Mouse (Mus musculus) forebrain, embryonic 13.5 days (tissue): ENCODE measurements around the gene Uqcrq. TPM values are rescaled to one million over a fixed set of nuclear protein-coding genes. Genes with fewer than 3 reads are reported as not detected.

Experiments used
- ATAC-seq: fragments of 200-750 bp; cut with Nextera tagmentation; 2 replicates; pipeline ENCODE4 v1.8.0; 2017
- H3K27ac ChIP-seq: fragments of 300-500 bp; sonication (generic); 2 replicates; pipeline ENCODE4 v1.5.1; 2015; ENCODE audit warnings: inconsistent platforms, mild to moderate bottlenecking, moderate library complexity
- H3K27me3 ChIP-seq: fragments of 300-500 bp; sonication (generic); 2 replicates; pipeline ENCODE4 v1.6.1; 2015; ENCODE audit warnings: mild to moderate bottlenecking, inconsistent platforms
- H3K36me3 ChIP-seq: fragments of 300-500 bp; sonication (generic); 2 replicates; pipeline ENCODE4 v1.6.1; 2015; ENCODE audit warnings: mild to moderate bottlenecking, inconsistent platforms; ENCODE audit not compliant: poor library complexity, severe bottlenecking
- H3K4me1 ChIP-seq: fragments of 300-500 bp; sonication (generic); 2 replicates; pipeline ENCODE4 v1.6.1; 2015; ENCODE audit warnings: inconsistent platforms
- H3K4me2 ChIP-seq: fragments of 300-500 bp; sonication (generic); 2 replicates; pipeline ENCODE4 v1.6.1; 2015; ENCODE audit warnings: inconsistent platforms, mild to moderate bottlenecking, moderate library complexity
- H3K4me3 ChIP-seq: fragments of 300-500 bp; sonication (generic); 2 replicates; pipeline ENCODE4 v1.5.1; 2015; ENCODE audit warnings: mild to moderate bottlenecking, inconsistent platforms
- H3K9ac ChIP-seq: fragments of 300-500 bp; sonication (generic); 2 replicates; pipeline ENCODE4 v1.6.1; 2015; ENCODE audit warnings: mild to moderate bottlenecking, inconsistent platforms
- H3K9me3 ChIP-seq: fragments of 300-500 bp; sonication (generic); replicated peaks from 2 replicates; pipeline ENCODE4 v1.6.1; 2016; ENCODE audit warnings: inconsistent platforms
- WGBS: fragments of 180-500 bp; shearing (Covaris S2); methylation state at CpG from one replicate; pipeline ENCODE4 v1.1.7; 2015; 5-methylcytosine and 5-hydroxymethylcytosine counted together
- microRNA-seq: library from miRNA; unstranded; fragments of <30 nt; microRNA quantifications from one replicate; pipeline ENCODE4, GENCODE M21; 2016
- polyA plus RNA-seq: library from polyadenylated mRNA; unstranded; fragments of >200 nt; fragmentation: Nextera tagmentation; extraction: Ambion mirVana; gene quantifications from 2 replicates; pipeline ENCODE4 v1.2.1, GENCODE M21; 2015

Gene Uqcrq
- polyA plus RNA-seq, 1 experiment from 2014 or later, result 698 TPM

DNA sequence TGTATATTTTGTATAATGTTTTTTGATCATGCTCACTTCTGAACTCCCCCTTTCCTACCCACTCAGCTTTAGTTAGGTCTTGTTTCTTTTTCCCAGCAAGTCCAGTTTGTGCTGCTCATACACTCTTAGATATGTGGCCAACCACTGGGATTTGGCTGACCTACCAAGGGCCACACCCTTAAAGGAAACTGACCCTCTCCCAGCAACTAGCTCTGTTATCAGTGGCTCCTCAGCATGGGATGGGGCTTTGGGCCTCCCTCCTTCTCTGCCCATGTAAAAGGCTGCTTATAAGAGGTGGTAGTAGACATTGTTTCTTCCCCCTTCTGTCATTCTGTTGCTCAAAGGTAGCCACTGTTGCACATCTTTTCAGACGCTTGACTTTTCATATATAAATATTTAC, 51.7 kb downstream of the Uqcrq start:
- H3K36me3 ChIP-seq, result peaks cover 55% of the 10 kb centered on the region
- H3K9ac ChIP-seq, result no peak overlapping the region

More for the DNA sequence above, 51.7 kb downstream of the Uqcrq start:
- no peaks in the 10 kb centered on the region for H3K4me1 ChIP-seq
- no peak for ATAC-seq
- H3K9me3 ChIP-seq, result no peaks in the 10 kb centered on the region
- no peak overlapping the region for H3K27ac ChIP-seq
- no peaks in the 10 kb centered on the region for H3K27me3 ChIP-seq
- no peak overlapping the region for H3K4me2 ChIP-seq
- 88% methylated on average over 1 of the region's 1 CpGs for WGBS
- H3K4me3 ChIP-seq, result no peak overlapping the region

Small RNAs within 50 kb of the gene (microRNA-seq; reads per million reads assigned to microRNA genes)
- gene Mir6920, result not detected

Other genes starting within 250 kb of the Uqcrq start
- 62.7 and 67.2 TPM in 2 replicates for gene Hspa4, start 130.4 kb downstream of the Uqcrq start, polyA plus RNA-seq
- gene Zcchc10, start 106.2 kb downstream of the Uqcrq start, polyA plus RNA-seq, result 18.1 and 19.0 TPM in 2 replicates
- 66.0 and 66.7 TPM in 2 replicates for gene Aff4, start 80.0 kb downstream of the Uqcrq start, polyA plus RNA-seq
- gene Leap2, start 7.7 kb downstream of the Uqcrq start, polyA plus RNA-seq, result 0.49 TPM in 1 of 2 replicates, not detected in the other
- 2.1 and 2.7 TPM in 2 replicates for gene Gdf9, start 192 bp upstream of the Uqcrq start, polyA plus RNA-seq
- not detected in 2 replicates for gene Gm10447, start 26.3 kb upstream of the Uqcrq start, polyA plus RNA-seq
- 1.2 and 1.3 TPM in 2 replicates for gene Shroom1, start 26.4 kb upstream of the Uqcrq start, polyA plus RNA-seq
- not detected in 2 replicates for gene Gm9837, start 39.6 kb upstream of the Uqcrq start, polyA plus RNA-seq
- not detected in 2 replicates for gene Gm9945, start 49.3 kb upstream of the Uqcrq start, polyA plus RNA-seq
- gene Sowaha, start 49.4 kb upstream of the Uqcrq start, polyA plus RNA-seq, result 0.97 and 1.1 TPM in 2 replicates
- 17.1 and 17.9 TPM in 2 replicates for gene Sept8, start 88.4 kb upstream of the Uqcrq start, polyA plus RNA-seq
- gene Kif3a, start 136.5 kb upstream of the Uqcrq start, polyA plus RNA-seq, result 199 and 202 TPM in 2 replicates
- gene Il4, start 187.8 kb upstream of the Uqcrq start, polyA plus RNA-seq, result 1.8 and 2.9 TPM in 2 replicates
- gene Il13, start 203.9 kb upstream of the Uqcrq start, polyA plus RNA-seq, result not detected in 2 replicates